Mouse (Mus musculus): Measurements from ENCODE around the gene Abi3.

DNA sequence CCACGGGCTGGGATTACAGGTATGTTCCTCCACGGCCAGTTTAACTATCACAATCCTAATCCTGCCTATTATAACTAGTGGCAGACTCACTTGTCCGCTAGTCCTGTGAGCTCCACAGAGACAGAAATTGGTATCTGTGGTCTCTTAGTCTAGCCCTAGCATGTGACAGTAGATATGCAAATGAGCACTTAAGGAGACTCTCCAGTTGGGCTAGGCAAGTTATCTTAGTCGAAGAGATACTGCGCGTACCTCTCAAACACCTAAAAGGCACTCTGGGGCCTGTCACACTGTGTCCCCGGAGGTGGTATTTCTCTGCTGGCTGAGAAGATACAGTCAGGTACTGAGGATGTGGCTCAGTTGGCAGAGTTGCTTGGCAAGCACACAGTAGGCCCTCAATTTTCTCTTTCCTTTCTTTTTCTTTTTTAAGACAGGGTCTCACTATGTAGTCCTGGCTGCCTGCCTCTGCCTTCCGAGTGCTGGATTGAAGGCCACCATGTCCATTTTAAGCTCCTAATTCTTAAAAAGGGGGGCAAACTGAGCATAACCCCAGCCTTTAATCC is 49.2 kb downstream of the Abi3 start:
- TF ChIP-seq CTCF (IDR thresholded peaks at IDR 0.05; ENCODE audit: low read depth) (no peak), EP300 (IDR thresholded peaks at IDR 0.05; ENCODE audit: low read depth) (peak; percentile 20; the same call in 1 of the 2 replicates)

Measured in liver, embryonic 14.5 days (tissue).